Mouse (Mus musculus) kidney, embryonic 14.5 days (tissue): ENCODE measurements around the gene Smim20. TPM values are rescaled to one million over a fixed set of nuclear protein-coding genes. Genes with fewer than 3 reads are reported as not detected.
A peak's percentile ranks its signal among the peaks of the same experiment; 100 is the strongest.

ENCODE experiments used
- ATAC-seq: fragments of 200-750 bp; cut with Nextera tagmentation; 2 replicates; pipeline ENCODE4 v1.8.0; 2017; ENCODE audit warnings: moderate number of reproducible peaks, mild to moderate bottlenecking, moderate TSS enrichment, moderate library complexity; ENCODE audit not compliant: low FRiP score, low TSS enrichment
- H3K27ac ChIP-seq: fragments of 300-500 bp; sonication (generic); 2 replicates; pipeline ENCODE4 v1.5.1; 2014; ENCODE audit warnings: low read depth, mild to moderate bottlenecking, low read length, moderate library complexity, mixed read lengths
- H3K27me3 ChIP-seq: fragments of 300-500 bp; sonication (generic); 2 replicates; pipeline ENCODE4 v1.6.1; 2014; ENCODE audit warnings: mild to moderate bottlenecking, low read length; ENCODE audit not compliant: control insufficient read depth, insufficient read depth
- H3K36me3 ChIP-seq: fragments of 300-500 bp; sonication (generic); 2 replicates; pipeline ENCODE4 v1.6.1; 2014; ENCODE audit warnings: low read length, mixed read lengths; ENCODE audit not compliant: control insufficient read depth, insufficient read depth
- H3K4me1 ChIP-seq: fragments of 300-500 bp; sonication (generic); 2 replicates; pipeline ENCODE4 v1.6.1; 2014; ENCODE audit warnings: low read length, mixed read lengths; ENCODE audit not compliant: control insufficient read depth, insufficient read depth
- H3K4me2 ChIP-seq: fragments of 300-500 bp; sonication (generic); replicated peaks from 2 replicates; pipeline ENCODE4 v1.6.1; 2014; ENCODE audit warnings: low read depth, mild to moderate bottlenecking, low read length
- H3K4me3 ChIP-seq: fragments of 300-500 bp; sonication (generic); 2 replicates; pipeline ENCODE4 v1.5.1; 2014; ENCODE audit warnings: mild to moderate bottlenecking, low read length
- H3K9ac ChIP-seq: fragments of 300-500 bp; sonication (generic); 2 replicates; pipeline ENCODE4 v1.6.1; 2014; ENCODE audit warnings: low read depth, mild to moderate bottlenecking, low read length, moderate library complexity
- H3K9me3 ChIP-seq: fragments of 300-500 bp; sonication (generic); 2 replicates; pipeline ENCODE4 v1.6.1; 2016; ENCODE audit warnings: low read length; ENCODE audit not compliant: control insufficient read depth
- WGBS: fragments of 180-500 bp; shearing (Covaris S2); extraction: QIAGEN DNeasy Blood & Tissue Kit; methylation state at CpG from one replicate; pipeline ENCODE4 v1.1.7; 2014; 5-methylcytosine and 5-hydroxymethylcytosine counted together
- polyA plus RNA-seq: library from polyadenylated mRNA; unstranded; fragments of >200 nt; fragmentation: Nextera tagmentation; extraction: Ambion mirVana; gene quantifications from 2 replicates; pipeline ENCODE4 v1.2.1, GENCODE M21; 2014

Smim20 gene
- polyA plus RNA-seq, 1 experiment from 2014 or later = 91.7 TPM

GRCm38 (mm10) chr5:53258038-53258786, 8.7 kb upstream of the Smim20 start:
- Histone ChIP-seq H3K4me3 (peak overlapping the region; percentile 37), H3K9ac (peak overlapping the region; percentile 42), H3K4me1 (peaks cover 11% of the 10 kb centered on the region; the same call in 1 of the 2 replicates), H3K27ac (no peak overlapping the region), H3K9me3 (no peaks in the 10 kb centered on the region), H3K27me3 (peaks cover 5% of the 10 kb centered on the region), H3K36me3 (no peaks in the 10 kb centered on the region), H3K4me2 (peak overlapping the region; percentile 66)
- 4% methylated on average over 29 of the region's 29 CpGs for WGBS
- ATAC-seq = peak; percentile 43; the same call in 1 of the 2 replicates

DNA sequence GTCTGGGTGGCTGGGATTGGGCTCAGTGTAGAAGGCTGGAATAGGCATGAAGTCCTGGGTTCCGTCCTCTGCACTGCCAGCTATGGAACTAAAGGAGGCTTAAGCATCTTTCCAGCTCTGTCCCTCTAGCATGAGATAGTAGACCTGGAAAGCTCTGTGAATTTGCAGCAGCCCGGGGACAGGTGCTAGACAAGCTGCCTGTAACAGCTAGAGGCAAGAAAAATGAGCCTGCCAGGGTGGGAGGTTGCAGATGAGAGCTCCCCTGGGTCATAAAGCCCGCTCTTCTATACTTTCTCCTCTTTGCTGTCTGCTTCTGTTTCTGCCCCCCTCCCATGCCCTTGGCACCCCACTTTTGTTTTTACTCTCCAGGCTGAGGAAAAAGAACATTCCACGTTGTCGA, 7.0 kb upstream of the Smim20 start:
- no peak overlapping the region for H3K27ac ChIP-seq
- H3K9me3 ChIP-seq = no peaks in the 10 kb centered on the region
- no peaks in the 10 kb centered on the region for H3K36me3 ChIP-seq
- peaks cover 11% of the 10 kb centered on the region; the same call in 1 of the 2 replicates for H3K4me1 ChIP-seq
- H3K4me2 ChIP-seq = no peak overlapping the region
- no peak overlapping the region for H3K9ac ChIP-seq
- no peak overlapping the region for H3K4me3 ChIP-seq
- peaks cover 5% of the 10 kb centered on the region for H3K27me3 ChIP-seq
- 33% methylated on average over 5 of the region's 5 CpGs for WGBS
- no peak for ATAC-seq

GRCm38 (mm10) chr5:53261999-53262398, 4.9 kb upstream of the Smim20 start:
- Histone ChIP-seq H3K4me2 (no peak overlapping the region), H3K4me1 (peaks cover 11% of the 10 kb centered on the region; the same call in 1 of the 2 replicates), H3K9ac (no peak overlapping the region), H3K36me3 (no peaks in the 10 kb centered on the region), H3K9me3 (no peaks in the 10 kb centered on the region), H3K27ac (no peak overlapping the region), H3K4me3 (no peak overlapping the region), H3K27me3 (peaks cover 1% of the 10 kb centered on the region; the same call in 1 of the 2 replicates)
- 44% methylated on average over 10 of the region's 10 CpGs for WGBS
- ATAC-seq = no peak

GRCm38 (mm10) chr5:53264061-53264460, 2.8 kb upstream of the Smim20 start:
- no peaks in the 10 kb centered on the region for H3K9me3 ChIP-seq
- no peak overlapping the region for H3K4me2 ChIP-seq
- no peak overlapping the region for H3K9ac ChIP-seq
- ATAC-seq = no peak
- H3K4me1 ChIP-seq = peaks cover 13% of the 10 kb centered on the region; the same call in 1 of the 2 replicates
- no peaks in the 10 kb centered on the region for H3K27me3 ChIP-seq
- WGBS = 78% methylated on average over 5 of the region's 5 CpGs
- H3K36me3 ChIP-seq = no peaks in the 10 kb centered on the region
- no peak overlapping the region for H3K4me3 ChIP-seq
- H3K27ac ChIP-seq = no peak overlapping the region

DNA sequence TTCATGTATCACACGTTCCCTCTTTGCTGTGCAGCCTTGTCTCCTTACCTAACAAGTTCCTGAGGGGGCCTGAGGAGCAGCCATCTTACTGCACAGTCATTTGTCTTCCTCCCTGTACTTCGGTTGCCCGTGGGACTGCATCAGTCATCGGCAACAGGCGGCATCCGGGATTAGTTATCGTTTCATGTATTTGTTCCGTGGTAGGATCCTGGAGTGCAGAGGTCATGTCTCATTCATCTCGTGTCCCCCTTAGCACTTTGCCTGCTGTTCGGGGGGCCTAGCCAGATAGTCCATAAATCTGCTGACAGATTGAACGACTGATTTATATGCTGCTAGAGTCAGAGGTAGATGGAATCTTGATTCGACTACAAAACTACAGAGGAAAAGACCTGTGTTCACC, 1.1 kb upstream of the Smim20 start:
- Histone ChIP-seq H3K4me2 (no peak overlapping the region), H3K4me3 (no peak overlapping the region), H3K27me3 (no peaks in the 10 kb centered on the region), H3K27ac (peak overlapping the region; percentile 69; the same call in 1 of the 2 replicates), H3K36me3 (no peaks in the 10 kb centered on the region), H3K4me1 (peaks cover 13% of the 10 kb centered on the region; the same call in 1 of the 2 replicates), H3K9me3 (no peaks in the 10 kb centered on the region), H3K9ac (no peak overlapping the region)
- no peak for ATAC-seq
- 21% methylated on average over 12 of the region's 12 CpGs for WGBS

- Histone ChIP-seq H3K9me3 (no peaks in the 10 kb centered on the region), H3K4me2 (no peak overlapping the region; the same call in 1 of the 2 replicates), H3K9ac (no peak overlapping the region), H3K27me3 (no peaks in the 10 kb centered on the region), H3K27ac (peak overlapping the region; percentile 69; the same call in 1 of the 2 replicates), H3K36me3 (no peaks in the 10 kb centered on the region), H3K4me1 (peaks cover 13% of the 10 kb centered on the region; the same call in 1 of the 2 replicates), H3K4me3 (no peak overlapping the region; the same call in 1 of the 2 replicates)
- 36% methylated on average over 4 of the region's 4 CpGs for WGBS
- ATAC-seq = no peak
Observed at GRCm38 (mm10) chr5:53266181-53266580, 702 bp upstream of the Smim20 start.

DNA sequence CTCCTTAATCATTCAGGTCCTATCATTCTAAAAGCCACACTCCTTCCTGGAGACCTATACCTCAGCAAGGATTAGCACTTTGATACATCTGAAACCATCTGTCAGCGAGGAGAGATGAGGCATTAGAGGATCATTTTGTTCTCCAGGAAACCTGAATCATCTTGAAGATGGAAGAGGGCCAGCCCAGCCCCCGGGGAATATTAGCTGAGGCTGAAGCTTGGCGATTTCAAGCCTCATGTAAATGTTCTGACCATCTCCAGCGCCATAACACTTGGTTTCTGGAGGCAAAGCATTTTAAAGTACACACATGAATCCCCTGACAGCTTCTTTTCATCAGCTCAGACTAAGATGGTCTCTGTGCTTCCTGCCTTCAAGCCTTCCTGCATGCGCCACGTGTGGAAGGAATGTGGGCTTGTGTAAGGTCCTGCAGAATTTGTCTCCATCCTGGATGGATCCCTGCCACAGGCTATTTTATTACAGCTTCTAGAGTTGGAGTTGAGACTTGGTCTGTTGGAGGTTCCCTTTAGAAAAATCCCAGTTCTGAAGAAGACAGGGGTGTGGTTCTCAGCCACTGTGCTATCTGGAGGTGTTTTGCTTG, 1.3 kb downstream of the Smim20 start:
- no peaks in the 10 kb centered on the region for H3K9me3 ChIP-seq
- no peak overlapping the region for H3K4me2 ChIP-seq
- H3K36me3 ChIP-seq = no peaks in the 10 kb centered on the region
- 72% methylated on average over 6 of the region's 6 CpGs for WGBS
- no peak overlapping the region for H3K27ac ChIP-seq
- no peak overlapping the region for H3K4me3 ChIP-seq
- no peak overlapping the region for H3K9ac ChIP-seq
- H3K4me1 ChIP-seq = peaks cover 13% of the 10 kb centered on the region; the same call in 1 of the 2 replicates
- no peak for ATAC-seq
- H3K27me3 ChIP-seq = no peaks in the 10 kb centered on the region

DNA sequence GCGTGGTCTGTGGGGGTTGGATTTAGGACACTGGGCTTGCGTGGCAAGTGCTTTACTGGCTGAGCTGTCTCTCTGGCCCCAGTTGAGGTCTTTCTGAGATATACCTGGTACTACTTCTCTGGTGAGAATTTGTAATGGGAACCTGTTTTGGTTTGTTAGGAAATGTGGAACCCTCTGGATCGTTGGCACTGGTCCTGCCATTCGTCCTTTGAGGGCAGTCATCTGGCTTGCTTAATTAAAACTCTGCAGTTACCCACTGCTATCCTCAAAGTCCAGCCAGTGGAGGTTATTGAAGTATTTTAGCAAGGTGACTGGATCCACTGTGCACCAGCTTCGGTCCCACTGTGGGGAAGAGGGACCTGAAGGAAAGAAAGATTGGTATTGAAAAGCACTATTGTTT, 2.9 kb downstream of the Smim20 start:
- H3K4me1 ChIP-seq = peaks cover 29% of the 10 kb centered on the region
- no peak for ATAC-seq
- H3K27me3 ChIP-seq = no peaks in the 10 kb centered on the region
- no peaks in the 10 kb centered on the region for H3K9me3 ChIP-seq
- no peaks in the 10 kb centered on the region for H3K36me3 ChIP-seq
- H3K9ac ChIP-seq = no peak overlapping the region
- H3K4me2 ChIP-seq = no peak overlapping the region
- H3K4me3 ChIP-seq = no peak overlapping the region
- H3K27ac ChIP-seq = no peak overlapping the region
- WGBS = 93% methylated on average over 5 of the region's 5 CpGs
